Mouse (Mus musculus) ovary, postnatal 14 days (tissue): ENCODE results near the gene Stap2.

Source experiments
- DNase-seq: peaks from one replicate; pipeline ENCODE4 v3.0.0; 2022; ENCODE audit warnings: low spot score

Gene Stap2

GRCm38 (mm10) chr17:56007444-56008355, 2.3 kb upstream of the Stap2 start:
- DNase-seq: no peak

- DNase-seq: no peak
These were observed 1.6 kb upstream of the Stap2 start for GRCm38 (mm10) chr17:56006956-56007355.

DNA sequence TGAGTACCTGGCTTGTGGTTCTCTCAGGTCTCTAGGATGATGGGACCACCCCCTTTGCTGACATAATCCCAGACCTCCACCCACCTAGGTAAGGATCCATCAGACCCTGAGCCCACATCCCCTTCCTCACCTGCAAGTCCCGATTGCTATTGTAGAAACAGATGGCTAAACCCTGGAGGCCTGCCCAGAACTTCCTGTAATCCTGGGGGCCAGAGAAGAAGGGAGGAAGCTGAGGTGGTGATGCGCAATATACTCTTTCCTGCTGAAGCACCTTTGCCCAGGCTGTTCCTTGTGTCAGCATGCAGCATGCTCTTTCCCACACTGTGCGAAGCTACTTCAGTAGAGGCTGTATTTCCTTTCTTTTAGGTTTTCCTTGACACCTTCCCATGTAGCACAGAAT, 2.4 kb downstream of the Stap2 start:
- no peak for DNase-seq

- no peak for DNase-seq
These were observed 5.4 kb downstream of the Stap2 start for GRCm38 (mm10) chr17:55999794-56000499.

DNA sequence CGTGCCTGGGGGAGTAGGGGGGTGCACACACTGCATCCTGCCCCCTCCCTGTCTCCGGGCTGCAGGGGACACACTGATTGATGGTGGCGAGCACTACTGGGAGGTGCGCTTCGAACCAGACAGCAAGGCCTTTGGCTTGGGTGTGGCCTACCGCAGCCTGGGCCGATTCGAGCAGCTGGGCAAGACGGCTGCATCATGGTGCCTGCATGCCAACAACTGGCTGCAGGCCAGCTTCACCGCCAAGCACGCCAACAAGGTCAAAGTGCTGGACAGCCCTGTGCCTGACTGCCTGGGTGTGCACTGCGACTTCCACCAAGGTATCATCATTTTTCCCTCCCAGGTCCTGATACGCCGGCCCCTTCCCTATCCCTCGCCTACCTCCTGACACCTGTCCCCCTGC, 9.4 kb downstream of the Stap2 start:
- no peak for DNase-seq

- DNase-seq: no peak
These were observed 15.0 kb downstream of the Stap2 start for GRCm38 (mm10) chr17:55990278-55990898.

- DNase-seq: no peak
These were observed 19.1 kb downstream of the Stap2 start, which contains the start of gene Fsd1 for GRCm38 (mm10) chr17:55986030-55986961. Gene Fsd1, plus strand, starts transcription at chr17:55986509.

DNA sequence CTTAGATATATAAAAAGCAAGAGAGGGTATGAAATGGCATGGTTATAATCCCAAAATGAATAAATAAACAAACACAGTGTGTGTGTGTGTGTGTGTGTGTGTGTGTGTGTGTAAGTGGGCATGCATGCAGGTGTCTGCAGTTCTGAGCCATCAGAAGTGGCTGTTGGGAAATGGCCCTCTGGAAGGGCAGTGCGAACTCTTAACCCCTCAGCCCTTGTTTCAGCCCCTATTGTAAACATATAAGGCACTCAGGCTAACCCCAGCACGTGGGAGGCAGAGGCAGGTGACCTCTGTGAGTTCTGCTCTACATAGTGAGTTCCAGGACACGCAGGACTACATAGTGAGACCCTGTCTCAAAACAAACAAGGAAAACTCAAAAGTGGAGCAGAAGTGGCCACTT, 28.1 kb downstream of the Stap2 start:
- no peak for DNase-seq

DNA sequence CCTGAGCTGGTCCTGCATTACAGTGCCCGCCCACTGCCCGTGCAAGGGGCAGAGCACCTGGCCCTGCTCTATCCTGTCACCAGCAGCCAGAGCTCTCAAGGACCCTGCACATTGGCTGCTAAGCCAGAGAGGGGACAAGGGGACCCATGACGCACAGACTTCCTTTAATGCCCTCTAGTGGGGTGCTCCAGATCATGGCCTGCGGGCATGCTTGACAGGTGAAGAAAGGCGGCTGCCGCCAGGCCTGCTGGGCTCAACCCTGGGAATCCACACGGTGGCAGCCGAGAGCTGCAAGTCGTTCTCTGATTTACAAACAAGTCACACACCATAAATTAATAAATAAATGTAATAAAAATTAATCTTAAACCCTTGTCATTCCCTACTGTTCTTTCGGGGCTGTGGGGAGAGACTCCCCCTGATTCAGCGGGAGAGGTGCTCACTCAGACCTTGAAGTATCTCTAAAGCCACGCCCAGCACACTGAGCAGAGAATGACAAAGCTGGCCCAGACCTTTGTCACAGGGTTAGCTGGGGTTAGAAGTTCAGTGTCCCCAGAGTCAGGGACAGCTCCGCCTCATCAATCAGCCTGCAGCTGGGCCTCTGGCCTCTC, 29.0 kb downstream of the Stap2 start:
- peak; percentile 76 for DNase-seq

DNA sequence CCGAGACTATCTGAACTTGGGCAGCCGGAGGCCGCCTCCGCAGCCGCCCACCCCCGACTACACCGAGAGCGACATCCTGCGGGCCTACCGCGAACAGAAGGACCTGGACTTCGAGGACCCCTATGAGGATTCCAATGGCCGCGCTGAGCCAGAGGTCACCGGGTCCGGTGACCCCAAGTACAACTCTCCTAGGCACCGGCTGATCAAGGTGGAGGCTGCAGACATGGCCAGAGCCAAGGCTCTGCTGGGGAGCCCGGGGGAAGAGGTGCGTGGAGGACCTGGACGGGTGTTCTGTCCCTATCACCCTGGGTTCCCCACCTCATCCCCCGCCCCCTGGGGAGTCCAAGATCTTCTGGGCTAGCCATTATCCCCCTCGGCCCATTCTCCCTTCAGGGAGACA, 33.9 kb downstream of the Stap2 start:
- no peak for DNase-seq

DNA sequence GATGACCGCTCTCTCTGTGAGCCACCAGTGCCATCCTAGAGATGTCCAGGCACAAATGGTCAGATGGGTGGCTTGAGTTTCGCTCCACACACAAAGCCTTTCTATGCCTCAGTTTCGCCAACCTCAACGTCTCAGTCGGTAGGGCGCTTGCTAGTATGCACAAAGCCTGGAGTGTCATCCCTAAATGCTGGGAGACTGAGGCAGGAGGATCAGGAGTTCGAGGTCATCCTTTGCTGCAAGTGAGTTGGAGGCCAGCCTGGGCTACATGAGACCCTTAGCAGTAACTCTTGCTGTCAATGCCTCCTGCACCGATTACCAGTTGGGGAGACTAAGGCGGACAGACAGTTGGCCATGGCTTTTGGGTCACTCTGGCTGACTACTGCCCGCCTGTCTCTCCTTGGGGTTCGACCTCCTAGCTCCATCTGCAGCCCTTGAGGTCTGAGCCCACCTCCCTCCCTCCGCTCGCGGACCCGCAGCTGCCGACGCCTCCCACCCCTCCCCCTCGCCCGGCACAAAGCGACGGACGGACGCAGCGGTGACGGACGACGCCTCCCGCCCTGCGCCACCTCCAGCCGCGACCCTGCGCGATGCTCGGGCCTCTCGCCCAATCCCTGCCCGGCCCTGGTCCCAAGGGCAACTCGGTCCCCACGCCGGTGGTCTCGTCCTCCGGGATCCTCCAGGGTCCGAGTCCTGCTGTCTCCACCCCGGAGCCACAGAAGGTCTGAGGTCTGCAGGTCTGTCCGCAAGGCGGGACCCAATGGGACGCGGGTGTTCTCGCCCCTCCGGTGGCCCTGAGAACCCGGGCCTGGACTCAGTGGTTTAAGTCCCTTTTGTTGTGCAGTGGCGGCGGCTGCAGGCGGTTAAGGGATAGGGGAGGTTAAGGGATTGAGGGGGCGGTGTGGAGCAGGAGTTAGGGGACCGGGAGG, 35.2 kb downstream of the Stap2 start, which contains the start of gene Shd:
TSS of gene Shd (plus strand) at position 502 of the 926 bp plus-strand sequence.
- no peak for DNase-seq

DNA sequence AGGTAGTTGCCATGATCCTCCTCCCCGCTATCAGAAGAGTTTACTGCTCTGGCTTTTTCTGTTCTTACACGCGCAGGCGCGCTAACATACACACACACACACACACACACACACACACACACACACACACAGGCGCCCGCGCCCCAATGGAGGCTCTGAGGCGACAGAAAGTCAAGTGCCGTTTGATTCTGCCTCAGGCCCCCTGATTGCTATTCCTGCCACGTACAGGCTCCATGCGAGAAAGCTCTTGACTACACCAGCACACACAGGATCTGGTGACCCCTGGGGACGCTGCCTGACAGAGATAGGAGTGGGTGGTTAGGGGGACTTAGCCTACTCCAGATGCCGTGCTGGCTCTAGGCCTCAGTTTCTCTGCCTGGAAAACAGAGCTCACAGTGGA, 35.8 kb downstream of the Stap2 start:
- DNase-seq: no peak

GRCm38 (mm10) chr17:55968210-55968609, 37.2 kb downstream of the Stap2 start:
- no peak for DNase-seq

- DNase-seq: no peak
These were observed 38.2 kb downstream of the Stap2 start for GRCm38 (mm10) chr17:55967186-55967585.

DNA sequence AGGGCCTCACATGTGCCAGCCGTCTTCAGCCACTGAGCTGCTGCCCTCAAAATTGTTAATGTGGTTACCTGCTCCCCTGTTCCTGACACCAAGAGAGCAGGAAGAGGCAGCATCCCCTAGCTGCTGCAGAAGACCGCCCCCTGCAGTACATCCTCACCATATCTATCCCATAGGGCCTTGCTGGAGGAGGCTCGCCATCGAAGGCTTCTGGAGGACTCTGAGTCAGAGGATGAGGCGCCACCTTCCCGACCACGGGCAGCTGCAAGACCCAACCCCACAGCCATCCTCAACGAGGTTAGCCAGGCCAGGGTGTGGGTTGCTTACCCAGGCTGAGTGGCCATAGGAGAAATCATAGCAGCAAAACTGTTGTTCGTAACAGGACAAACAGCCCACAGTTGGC, 40.4 kb downstream of the Stap2 start:
- no peak for DNase-seq

GRCm38 (mm10) chr17:55964496-55964895, 40.9 kb downstream of the Stap2 start:
- no peak for DNase-seq

DNA sequence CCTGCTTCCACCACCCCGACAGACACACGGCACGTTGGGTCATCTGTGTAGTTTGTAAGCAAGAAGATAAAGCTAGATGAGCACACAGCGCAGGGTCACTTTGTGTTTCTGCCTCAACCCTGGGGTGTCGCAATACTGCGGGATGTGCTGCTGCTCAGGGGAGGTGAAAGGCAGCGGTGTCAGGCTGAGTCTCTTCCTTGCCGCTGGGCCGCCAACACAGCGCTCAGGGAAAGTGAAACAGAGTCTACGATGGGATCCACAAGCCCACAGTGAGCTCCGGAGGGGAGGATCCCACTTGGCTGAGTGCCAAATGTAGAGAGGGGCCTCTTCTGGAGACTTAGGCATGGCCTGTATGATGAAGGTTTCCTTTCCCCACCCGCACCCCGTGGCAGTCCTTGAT, 42.2 kb downstream of the Stap2 start:
- DNase-seq: no peak

- no peak for DNase-seq
These were observed 43.8 kb downstream of the Stap2 start for GRCm38 (mm10) chr17:55961631-55962030.

- DNase-seq: no peak
These were observed 44.6 kb downstream of the Stap2 start for GRCm38 (mm10) chr17:55960791-55961190.
